Mouse (Mus musculus) ES-E14 (cell line): ENCODE measurements around the gene Ralb. TPM values are rescaled to one million over a fixed set of nuclear protein-coding genes. Genes with fewer than 3 reads are reported as not detected.

Source experiments
- DNase-seq: peaks from one replicate; pipeline ENCODE4 v3.0.0-alpha.2; 2013; ENCODE audit warnings: low read depth, low spot score
- H3K27ac ChIP-seq: 2 replicates; pipeline ENCODE4 v1.5.1; 2012; ENCODE audit warnings: low read depth, mild to moderate bottlenecking, low read length, moderate library complexity, mixed read lengths; ENCODE audit not compliant: poor library complexity, insufficient read depth, severe bottlenecking
- H3K36me3 ChIP-seq: 2 replicates; pipeline ENCODE4 v1.6.1; 2012; ENCODE audit warnings: mild to moderate bottlenecking, low read length, moderate library complexity, mixed read lengths; ENCODE audit not compliant: control insufficient read depth, poor library complexity, insufficient read depth, severe bottlenecking
- H3K4me1 ChIP-seq, 2 experiments: fragments of 150-350 bp in 1 of 2; sonication (generic) in 1 of 2; 2 replicates each; pipeline ENCODE4 v1.6.1; 2012; ENCODE audit warnings: low read length in 2 of 2, mild to moderate bottlenecking in 1 of 2, mixed read lengths in 1 of 2; ENCODE audit not compliant: control insufficient read depth in 2 of 2, insufficient read depth in 2 of 2, poor library complexity in 1 of 2
- H3K4me3 ChIP-seq, 2 experiments: fragments of 150-350 bp in 1 of 2; sonication (generic) in 1 of 2; 2 replicates each; pipeline ENCODE4 v1.5.1; 2012; ENCODE audit warnings: low read length in 2 of 2, low read depth in 1 of 2, mild to moderate bottlenecking in 1 of 2, mixed read lengths in 1 of 2; ENCODE audit not compliant: insufficient read depth in 1 of 2, poor library complexity in 1 of 2, severe bottlenecking in 1 of 2
- H3K9ac ChIP-seq: 2 replicates; pipeline ENCODE4 v1.6.1; 2012; ENCODE audit warnings: low read depth, mild to moderate bottlenecking, low read length, mixed read lengths; ENCODE audit not compliant: poor library complexity, insufficient read depth, severe bottlenecking
- H3K9me3 ChIP-seq: fragments of 150-350 bp; sonication (generic); 2 replicates; pipeline ENCODE4 v1.6.1; 2012; ENCODE audit warnings: low read depth, mild to moderate bottlenecking, low read length; ENCODE audit not compliant: control insufficient read depth, insufficient read depth
- CHD2 ChIP-seq: IDR thresholded peaks from 2 replicates; pipeline ENCODE4 v1.6.1; 2014; ENCODE audit warnings: mild to moderate bottlenecking, low read depth, low read length, inconsistent platforms
- HCFC1 ChIP-seq: IDR thresholded peaks from 2 replicates; pipeline ENCODE4 v1.6.1; 2012; ENCODE audit warnings: low read length, inconsistent platforms, borderline replicate concordance; ENCODE audit not compliant: insufficient read depth
- MAFK ChIP-seq: IDR thresholded peaks from 2 replicates; pipeline ENCODE4 v1.6.1; 2014; ENCODE audit warnings: mild to moderate bottlenecking, low read depth, low read length, inconsistent platforms; ENCODE audit not compliant: insufficient read depth
- ZC3H11A ChIP-seq: IDR thresholded peaks from 2 replicates; pipeline ENCODE4 v1.6.1; 2012; ENCODE audit warnings: low read depth, mild to moderate bottlenecking, inconsistent platforms, low read length, borderline replicate concordance
- ZNF384 ChIP-seq: IDR thresholded peaks from 2 replicates; pipeline ENCODE4 v1.6.1; 2012; ENCODE audit warnings: low read depth, low read length, inconsistent platforms
- in situ Hi-C, 2 experiments: fragments of 600-800 bp; cut with MboI; formaldehyde crosslinking; loops; one replicate each; pipeline ENCODE4 v1.15.1; 2025; ENCODE audit warnings: low sequenced_read_pairs in 2 of 2, inconsistent platforms in 1 of 2; ENCODE audit not compliant: unreplicated experiment in 2 of 2
- total RNA-seq: library from RNA; depleted of rRNA; stranded (reverse); fragments of 300-350 nt; gene quantifications from 2 replicates; pipeline ENCODE4 v1.2.3, GENCODE M21; 2012

Gene Ralb
- total RNA-seq, 1 experiment: 30.8 TPM

GRCm38 (mm10) chr1:119509474-119509873, 4.9 kb upstream of the Ralb start:
- in situ Hi-C loops: no loop called here

GRCm38 (mm10) chr1:119508548-119508947, 4.0 kb upstream of the Ralb start:
- TF ChIP-seq ZC3H11A: no peak
- no peak for TF ChIP-seq ZNF384
- TF ChIP-seq MAFK: no peak
- no peak for TF ChIP-seq CHD2
- TF ChIP-seq HCFC1: no peak
- Histone ChIP-seq H3K4me1 (peaks cover 2 to 10% of the 10 kb centered on the region in 2 experiments; a peak in 3 of 4 replicates), H3K9ac (no peak overlapping the region), H3K27ac (no peak overlapping the region), H3K4me3 (no peak overlapping the region), H3K9me3 (no peaks in the 10 kb centered on the region), H3K36me3 (no peaks in the 10 kb centered on the region)
- no peak for DNase-seq
- in situ Hi-C loops: no loop called here

More at GRCm38 (mm10) chr1:119509474-119509873, 4.9 kb upstream of the Ralb start:
- TF ChIP-seq CHD2 (no peak), HCFC1 (no peak), ZNF384 (no peak), MAFK (no peak), ZC3H11A (no peak)
- DNase-seq: no peak
- no peaks in the 10 kb centered on the region for H3K36me3 ChIP-seq
- H3K9ac ChIP-seq: no peak overlapping the region
- no peak overlapping the region for H3K27ac ChIP-seq
- peaks cover 2 to 10% of the 10 kb centered on the region in 2 experiments; a peak in 3 of 4 replicates for H3K4me1 ChIP-seq
- H3K4me3 ChIP-seq: no peak overlapping the region
- no peaks in the 10 kb centered on the region for H3K9me3 ChIP-seq

GRCm38 (mm10) chr1:119505951-119506350, 1.4 kb upstream of the Ralb start:
- no peak for TF ChIP-seq MAFK
- TF ChIP-seq CHD2: no peak
- no peak for TF ChIP-seq ZNF384
- TF ChIP-seq ZC3H11A: no peak
- no peak for TF ChIP-seq HCFC1
- H3K4me3 ChIP-seq: no peak overlapping the region
- no peaks in the 10 kb centered on the region for H3K36me3 ChIP-seq
- no peak for DNase-seq
- H3K9me3 ChIP-seq: no peaks in the 10 kb centered on the region
- no peak overlapping the region for H3K27ac ChIP-seq
- in situ Hi-C loops: no loop called here
- H3K4me1 ChIP-seq: peaks cover 9 to 15% of the 10 kb centered on the region in 2 experiments; a peak in 3 of 4 replicates
- no peak overlapping the region for H3K9ac ChIP-seq

- in situ Hi-C loops: no loop called here
- no peak overlapping the region for H3K27ac ChIP-seq
- H3K4me1 ChIP-seq: peaks cover 9 to 16% of the 10 kb centered on the region in 2 experiments; a peak in 2 of 4 replicates
- H3K9ac ChIP-seq: peak overlapping the region; percentile 41; the same call in 1 of the 2 replicates
- H3K9me3 ChIP-seq: no peaks in the 10 kb centered on the region
- no peaks in the 10 kb centered on the region for H3K36me3 ChIP-seq
- peak overlapping the region; percentile 68 to 74 for H3K4me3 ChIP-seq
- DNase-seq: no peak
- TF ChIP-seq MAFK (no peak), HCFC1 (no peak), ZC3H11A (no peak), CHD2 (no peak), ZNF384 (no peak)
Measured at GRCm38 (mm10) chr1:119503808-119504207, 786 bp downstream of the Ralb start.

- TF ChIP-seq ZC3H11A: no peak
- TF ChIP-seq HCFC1: no peak
- H3K4me1 ChIP-seq: peaks cover 9 to 22% of the 10 kb centered on the region in 2 experiments; a peak in 2 of 4 replicates
- in situ Hi-C loops: no loop called here
- H3K9ac ChIP-seq: no peak overlapping the region
- DNase-seq: no peak
- no peaks in the 10 kb centered on the region for H3K36me3 ChIP-seq
- H3K27ac ChIP-seq: no peak overlapping the region
- peak overlapping the region in 1 of 2 experiments; percentile 74; a peak in 1 of 4 replicates for H3K4me3 ChIP-seq
- no peaks in the 10 kb centered on the region for H3K9me3 ChIP-seq
Measured at GRCm38 (mm10) chr1:119503181-119503580, 1.4 kb downstream of the Ralb start.
